Mouse (Mus musculus): ENCODE measurements around the gene Sptan1. TPM values are rescaled to one million over a fixed set of nuclear protein-coding genes. Genes with fewer than 3 reads are reported as not detected.

Gene Sptan1
- total and polyA plus RNA-seq, 3 experiments = 73.8 to 113 (median 88.0) TPM

DNA sequence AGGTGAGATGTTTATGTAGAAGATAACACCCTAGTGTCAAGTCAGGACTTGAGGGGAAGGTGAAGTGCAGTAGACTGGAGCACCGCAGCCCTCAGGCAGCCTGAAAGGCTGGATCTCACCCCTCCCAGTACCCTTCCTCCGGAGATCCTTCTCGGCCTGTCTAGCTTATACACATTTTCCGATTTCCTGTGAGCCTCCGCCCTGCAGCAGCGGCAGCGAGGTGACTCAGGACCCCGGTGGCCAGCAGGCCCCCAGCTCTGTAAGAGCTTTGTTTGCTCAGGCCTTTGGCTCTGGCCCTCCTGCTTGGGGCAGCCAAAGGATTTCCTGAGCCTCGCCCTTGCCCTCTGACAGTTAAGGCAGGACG is 113.0 kb downstream of the Sptan1 start:
- H3K4me1 ChIP-seq (ENCODE audit: control insufficient read depth in 1 of 2, insufficient read depth in 2 of 2) = peaks cover 7 to 15% of the 10 kb centered on the region in 2 experiments
- no peak for DNase-seq (ENCODE audit: extremely low read depth)
- dilution Hi-C loops (cut with MboI; ENCODE audit: extremely low pct_ligation_motif_present, extremely low pct_unique_long_range_greater_than_20kb, low sequenced_read_pairs) = no loop called here
- no peaks in the 10 kb centered on the region for H3K27me3 ChIP-seq (replicated peaks)
- H3K4me2 ChIP-seq (ENCODE audit: insufficient read depth, low read depth, poor library complexity, severe bottlenecking) = no peak overlapping the region
- in situ Hi-C loops (cut with MboI; ENCODE audit: low pct_ligation_motif_present, low pct_unique_long_range_greater_than_20kb, low sequenced_read_pairs) = loop anchor here (5.0 kb wide), 1 partner anchor 36 kb away; no protein-coding TSS in a partner anchor
- H3K79me2 ChIP-seq (replicated peaks; ENCODE audit: control insufficient read depth, extremely low read depth, insufficient read depth, poor library complexity, severe bottlenecking) = no peaks in the 10 kb centered on the region
- H3K36me3 ChIP-seq (replicated peaks in 1 of 2; ENCODE audit: control insufficient read depth in 1 of 2, insufficient read depth in 1 of 2, low read length in 1 of 2) = peaks cover 4 to 42% of the 10 kb centered on the region in 2 experiments
- H3K4me3 ChIP-seq (replicated peaks in 1 of 3; ENCODE audit: low read depth in 2 of 3, low read length in 2 of 3, poor library complexity in 1 of 3) = peak overlapping the region in 2 of 3 experiments; percentile 28 to 68
- no peak overlapping the region for H3K9ac ChIP-seq (ENCODE audit: insufficient read depth, low read depth)
- H3K27ac ChIP-seq (ENCODE audit: insufficient read depth, low read depth) = no peak overlapping the region
- H3K9me3 ChIP-seq (replicated peaks; ENCODE audit: low read length) = no peaks in the 10 kb centered on the region
- TF ChIP-seq ZMIZ1 (IDR thresholded peaks at IDR 0.05; ENCODE audit: low read depth, low read length) (no peak), SIN3A (IDR thresholded peaks at IDR 0.05; ENCODE audit: low read length) (no peak), ETS1 (conservative IDR thresholded peaks at IDR 0.05; ENCODE audit: low read depth, low read length) (no peak), PAX5 (IDR thresholded peaks at IDR 0.05; ENCODE audit: low read length) (no peak), CHD1 (IDR thresholded peaks at IDR 0.05; ENCODE audit: low read depth, low read length) (no peak), JUND (conservative IDR thresholded peaks at IDR 0.05; ENCODE audit: low read depth, low read length) (no peak), MAZ (IDR thresholded peaks at IDR 0.05; ENCODE audit: low read depth, low read length) (no peak), UBTF (IDR thresholded peaks at IDR 0.05; ENCODE audit: low read depth, low read length) (peak; percentile 25; the same call in 1 of the 2 replicates), GABPA (IDR thresholded peaks at IDR 0.05; ENCODE audit: insufficient replicate concordance, low read depth, low read length) (no peak), USF2 (conservative IDR thresholded peaks at IDR 0.05; ENCODE audit: low read depth, low read length) (no peak), TBP (conservative IDR thresholded peaks at IDR 0.05; ENCODE audit: low read depth, low read length) (0 out of 2 replicates have a peak, but pooled peaks have one; percentile 12)

DNA sequence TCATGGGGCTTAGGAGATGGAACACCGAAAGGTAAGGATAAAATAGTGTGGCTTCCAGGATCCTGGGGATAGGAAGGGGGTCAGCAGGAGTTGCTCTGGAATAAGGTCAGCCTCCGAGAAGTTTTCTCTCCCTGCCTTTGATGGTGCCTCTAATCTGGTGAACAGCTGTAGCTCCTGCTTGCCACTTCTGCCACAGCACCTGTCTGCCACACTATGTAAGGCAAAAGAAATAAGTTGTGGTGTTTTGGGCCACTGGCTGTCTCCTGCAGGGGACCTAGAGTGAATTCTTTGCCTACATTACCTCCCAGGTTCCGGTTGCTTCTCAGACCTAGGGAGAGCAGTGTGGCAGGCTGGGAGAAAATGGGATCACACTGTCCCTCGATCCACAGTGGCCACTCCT is 113.4 kb downstream of the Sptan1 start:
- no peak for DNase-seq (ENCODE audit: extremely low read depth)
- dilution Hi-C loops (cut with MboI; ENCODE audit: extremely low pct_ligation_motif_present, extremely low pct_unique_long_range_greater_than_20kb, low sequenced_read_pairs) = no loop called here
- H3K9ac ChIP-seq (ENCODE audit: insufficient read depth, low read depth) = no peak overlapping the region
- TF ChIP-seq RAD21 (IDR thresholded peaks at IDR 0.05; ENCODE audit: low read depth, low read length) (no peak), CHD1 (IDR thresholded peaks at IDR 0.05; ENCODE audit: low read depth, low read length) (no peak), MXI1 (IDR thresholded peaks at IDR 0.05; ENCODE audit: low read depth, low read length) (no peak), TCF12 (IDR thresholded peaks at IDR 0.05; ENCODE audit: low read depth, low read length) (no peak), MAX (IDR thresholded peaks at IDR 0.05; ENCODE audit: low read length) (no peak), KAT2A (IDR thresholded peaks at IDR 0.05; ENCODE audit: insufficient replicate concordance, low read length) (no peak), POLR2A (IDR thresholded peaks at IDR 0.05; ENCODE audit: low read depth, low read length) (no peak), UBTF (IDR thresholded peaks at IDR 0.05; ENCODE audit: low read depth, low read length) (no peak), MYC (IDR thresholded peaks at IDR 0.05; ENCODE audit: low read depth, low read length) (no peak), EP300 (IDR thresholded peaks at IDR 0.05; ENCODE audit: low read length) (no peak), USF2 (conservative IDR thresholded peaks at IDR 0.05; ENCODE audit: low read depth, low read length) (no peak), ZKSCAN1 (IDR thresholded peaks at IDR 0.05; ENCODE audit: borderline replicate concordance, low read depth, low read length) (no peak), TBP (conservative IDR thresholded peaks at IDR 0.05; ENCODE audit: low read depth, low read length) (no peak), NRF1 (IDR thresholded peaks at IDR 0.05; ENCODE audit: low read depth, low read length) (no peak), MAFK (IDR thresholded peaks at IDR 0.05; ENCODE audit: insufficient replicate concordance, low read length) (no peak), ZNF384 (IDR thresholded peaks at IDR 0.05; ENCODE audit: low read depth, low read length) (no peak), NELFE (IDR thresholded peaks at IDR 0.05; ENCODE audit: low read depth, low read length) (no peak), ZC3H11A (IDR thresholded peaks at IDR 0.05; ENCODE audit: low read depth, low read length) (no peak)
- in situ Hi-C loops (cut with MboI; ENCODE audit: low pct_ligation_motif_present, low pct_unique_long_range_greater_than_20kb, low sequenced_read_pairs) = loop anchor here (5.0 kb wide), 1 partner anchor 36 kb away; no protein-coding TSS in a partner anchor
- H3K36me3 ChIP-seq (replicated peaks in 1 of 2; ENCODE audit: control insufficient read depth in 1 of 2, insufficient read depth in 1 of 2, low read length in 1 of 2) = peaks cover 0 to 39% of the 10 kb centered on the region in 2 experiments
- peak overlapping the region in 1 of 3 experiments; percentile 28 for H3K4me3 ChIP-seq (replicated peaks in 1 of 3; ENCODE audit: low read depth in 2 of 3, low read length in 2 of 3, poor library complexity in 1 of 3)
- H3K79me2 ChIP-seq (replicated peaks; ENCODE audit: control insufficient read depth, extremely low read depth, insufficient read depth, poor library complexity, severe bottlenecking) = no peaks in the 10 kb centered on the region
- H3K9me3 ChIP-seq (replicated peaks; ENCODE audit: low read length) = no peaks in the 10 kb centered on the region
- H3K4me1 ChIP-seq (ENCODE audit: control insufficient read depth in 1 of 2, insufficient read depth in 2 of 2) = peaks cover 7 to 18% of the 10 kb centered on the region in 2 experiments
- no peak overlapping the region for H3K27ac ChIP-seq (ENCODE audit: insufficient read depth, low read depth)
- no peaks in the 10 kb centered on the region for H3K27me3 ChIP-seq (replicated peaks)
- H3K4me2 ChIP-seq (ENCODE audit: insufficient read depth, low read depth, poor library complexity, severe bottlenecking) = no peak overlapping the region
